Mouse (Mus musculus): Measurements from ENCODE around the gene Rbfox1.

DNA sequence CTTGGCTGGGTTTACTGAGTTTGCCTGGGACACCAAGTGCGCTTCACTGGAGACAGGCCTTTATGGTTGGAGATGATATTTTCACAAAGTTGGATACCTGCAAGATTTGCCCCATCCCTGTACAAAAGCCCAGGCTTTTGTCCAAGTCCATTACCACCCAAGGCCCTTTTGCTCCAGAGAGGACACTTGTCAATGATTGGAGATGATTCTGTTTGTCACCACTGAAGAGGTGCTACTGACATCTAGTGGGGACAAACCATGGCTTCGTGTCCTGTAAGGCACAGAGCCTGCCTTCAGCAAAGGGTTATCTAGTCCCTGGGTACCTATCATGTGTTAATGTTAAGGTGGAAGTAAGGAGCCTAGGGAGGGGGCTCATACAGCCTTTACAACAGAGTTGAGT lies 551.3 kb downstream of the Rbfox1 start:
- TF ChIP-seq CTCF (IDR thresholded peaks at IDR 0.05; ENCODE audit: low read depth, low read length) (no peak), POLR2A (IDR thresholded peaks at IDR 0.05; ENCODE audit: borderline replicate concordance, low read depth, low read length) (no peak)

Data from bone marrow macrophage, adult 2 months (primary cell).